Mouse (Mus musculus) gonadal fat pad, adult 2 months (tissue): ENCODE data around the gene Myh14. TPM values are rescaled to one million over a fixed set of nuclear protein-coding genes. Genes with fewer than 3 reads are reported as not detected.
A peak's percentile ranks its signal among the peaks of the same experiment; 100 is the strongest.

ENCODE experiments used
- DNase-seq: peaks from one replicate; pipeline ENCODE4 v3.0.0-alpha.2; 2012; ENCODE audit warnings: low read depth
- polyA plus RNA-seq: library from polyadenylated mRNA; depleted of rRNA; stranded (reverse); fragments of >200 nt; gene quantifications from 2 replicates; pipeline ENCODE4 v1.2.3, GENCODE M21; 2012

The Myh14 gene
- polyA plus RNA-seq, 1 experiment: 6.2 TPM

GRCm38 (mm10) chr7:44600691-44601262 is 69.9 kb downstream of the Myh14 start:
- DNase-seq: no peak

- DNase-seq: no peak
Observed at GRCm38 (mm10) chr7:44598336-44598735, 72.3 kb downstream of the Myh14 start.

- DNase-seq: no peak
Observed at GRCm38 (mm10) chr7:44597666-44598065, 73.0 kb downstream of the Myh14 start.

DNA sequence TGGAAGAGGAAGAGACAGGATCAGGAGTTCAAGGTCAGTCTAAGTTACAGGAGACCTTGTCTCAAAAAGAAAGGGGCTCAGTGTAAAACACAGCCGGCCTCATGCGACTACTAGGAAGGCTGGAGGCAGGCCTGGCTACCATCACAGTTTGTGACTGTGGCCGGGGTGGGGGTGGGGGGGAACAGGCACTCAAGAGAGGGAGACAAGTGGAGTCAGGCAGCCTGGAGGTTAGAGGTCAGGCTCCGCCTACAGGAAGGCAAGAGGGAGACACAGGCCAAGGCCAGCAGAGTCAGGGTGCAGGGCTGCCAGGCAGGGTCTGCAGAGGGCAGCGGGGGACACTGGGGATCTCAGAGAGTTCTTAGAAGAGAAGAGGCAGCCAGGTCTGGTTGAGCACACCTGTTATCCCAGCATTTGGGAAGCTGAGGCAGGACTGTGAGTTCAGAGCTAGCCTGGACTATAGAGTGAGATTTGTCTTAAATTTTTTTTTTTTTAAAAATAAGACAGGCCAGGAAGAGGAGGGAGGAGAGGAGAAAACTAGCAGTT is 73.6 kb downstream of the Myh14 start:
- no peak for DNase-seq

- no peak for DNase-seq
Observed at GRCm38 (mm10) chr7:44596051-44596450, 74.6 kb downstream of the Myh14 start.

GRCm38 (mm10) chr7:44595131-44595561 is 75.5 kb downstream of the Myh14 start:
- no peak for DNase-seq

DNA sequence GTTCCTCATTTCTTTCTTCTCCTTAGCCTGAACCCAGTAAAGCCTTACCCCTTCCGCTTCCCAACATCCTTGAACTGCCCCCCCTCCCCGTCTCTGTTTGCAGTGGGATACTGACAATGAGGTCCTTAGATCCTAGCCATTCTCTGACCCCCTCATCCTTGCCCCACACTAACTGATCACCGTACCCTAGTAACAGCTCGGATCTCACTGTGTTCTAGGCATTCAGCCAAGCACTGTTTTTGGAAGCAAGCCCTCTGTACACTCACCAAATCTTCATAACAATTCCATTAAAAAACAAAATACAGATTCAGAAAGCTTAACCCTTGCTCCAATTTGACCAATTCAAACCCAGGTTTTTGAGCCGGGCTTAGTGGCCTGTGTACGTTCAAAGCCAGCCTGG is 76.4 kb downstream of the Myh14 start:
- DNase-seq: no peak

GRCm38 (mm10) chr7:44593775-44594174 is 76.9 kb downstream of the Myh14 start:
- DNase-seq: no peak

DNA sequence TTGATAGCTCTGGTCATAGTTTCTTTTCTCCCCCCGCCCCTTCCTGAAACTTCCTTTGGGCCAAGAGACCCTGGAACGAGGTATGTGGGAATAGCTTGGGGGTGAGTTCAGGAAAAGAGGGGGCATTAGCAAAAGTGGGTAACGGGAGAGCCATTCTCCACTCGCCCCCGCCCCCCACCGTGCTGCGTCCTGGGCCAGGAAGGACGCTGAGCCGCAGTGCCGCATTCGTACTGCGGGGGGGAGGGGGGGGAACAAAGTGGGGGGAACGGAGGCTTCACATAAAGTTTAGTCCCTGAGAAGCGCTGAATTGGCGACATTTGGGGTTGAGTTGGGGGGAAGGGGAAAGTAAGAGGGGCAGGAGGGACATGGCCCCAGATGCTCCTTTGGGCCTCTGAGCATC is 77.6 kb downstream of the Myh14 start:
- DNase-seq: no peak

DNA sequence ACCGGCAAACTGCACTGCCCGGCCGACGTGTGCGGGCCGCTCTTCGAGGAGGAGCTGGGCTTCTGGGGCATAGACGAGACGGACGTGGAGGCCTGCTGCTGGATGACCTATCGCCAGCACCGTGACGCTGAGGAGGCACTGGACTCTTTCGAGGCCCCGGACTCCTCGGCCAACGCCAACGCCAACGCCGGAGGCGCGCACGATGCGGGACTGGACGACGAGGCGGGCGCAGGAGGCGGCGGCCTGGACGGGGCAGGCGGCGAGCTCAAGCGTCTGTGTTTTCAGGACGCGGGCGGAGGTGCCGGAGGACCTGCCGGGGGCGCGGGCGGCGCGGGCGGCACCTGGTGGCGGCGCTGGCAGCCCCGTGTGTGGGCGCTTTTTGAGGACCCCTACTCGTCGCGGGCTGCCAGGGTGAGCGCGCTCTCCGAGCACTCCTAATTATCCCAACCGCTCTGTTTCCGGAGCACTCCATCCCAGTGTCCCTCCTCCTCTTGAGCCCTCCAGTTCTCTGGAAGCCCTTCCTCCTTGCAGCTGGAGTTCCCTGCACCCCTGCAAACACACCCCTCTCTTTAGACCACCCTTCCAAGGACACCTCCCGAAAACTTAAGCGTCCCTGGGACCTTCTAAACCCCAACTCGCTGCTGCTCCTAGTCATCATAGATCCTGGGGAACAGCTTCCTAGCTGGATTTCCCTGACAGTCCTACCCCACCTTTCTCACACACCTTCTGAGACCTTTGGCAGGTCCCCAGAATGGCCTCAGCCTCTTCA is 79.1 kb downstream of the Myh14 start:
- no peak for DNase-seq

- peak; percentile 28 for DNase-seq
Observed at GRCm38 (mm10) chr7:44590402-44591347, 80.0 kb downstream of the Myh14 start, which contains the start of gene Kcnc3. Gene Kcnc3 (plus strand): TSS chr7:44590664.

- DNase-seq: no peak
Observed at GRCm38 (mm10) chr7:44589946-44590345, 80.7 kb downstream of the Myh14 start.

- no peak for DNase-seq
Observed at GRCm38 (mm10) chr7:44589149-44589548, 81.5 kb downstream of the Myh14 start.

DNA sequence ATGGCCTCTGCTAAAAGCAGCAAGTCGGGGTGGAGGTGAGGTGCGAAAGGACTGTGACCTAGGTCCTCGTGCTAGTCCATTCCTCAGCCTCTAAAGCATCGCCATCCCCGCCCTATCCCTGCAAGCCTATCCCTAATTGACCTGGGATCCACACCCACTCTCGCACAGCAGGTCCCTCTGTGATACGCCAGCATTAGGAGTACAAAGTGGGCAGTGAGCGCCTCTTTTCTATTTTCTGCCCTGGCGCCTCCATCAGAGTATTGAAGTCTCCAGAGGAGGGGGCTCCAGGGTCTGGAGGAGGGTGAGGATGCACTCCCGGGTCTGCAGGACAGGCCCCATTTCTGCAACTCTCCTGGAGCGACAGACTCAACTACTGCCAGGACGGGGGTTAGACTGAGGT is 82.3 kb downstream of the Myh14 start:
- no peak for DNase-seq

GRCm38 (mm10) chr7:44587676-44588075 is 83.0 kb downstream of the Myh14 start:
- DNase-seq: no peak

- no peak for DNase-seq
Observed at GRCm38 (mm10) chr7:44586930-44587329, 83.7 kb downstream of the Myh14 start.

- DNase-seq: no peak
Observed at GRCm38 (mm10) chr7:44586518-44586917, 84.1 kb downstream of the Myh14 start.

- no peak for DNase-seq
Observed at GRCm38 (mm10) chr7:44585606-44586005, 85.0 kb downstream of the Myh14 start.

DNA sequence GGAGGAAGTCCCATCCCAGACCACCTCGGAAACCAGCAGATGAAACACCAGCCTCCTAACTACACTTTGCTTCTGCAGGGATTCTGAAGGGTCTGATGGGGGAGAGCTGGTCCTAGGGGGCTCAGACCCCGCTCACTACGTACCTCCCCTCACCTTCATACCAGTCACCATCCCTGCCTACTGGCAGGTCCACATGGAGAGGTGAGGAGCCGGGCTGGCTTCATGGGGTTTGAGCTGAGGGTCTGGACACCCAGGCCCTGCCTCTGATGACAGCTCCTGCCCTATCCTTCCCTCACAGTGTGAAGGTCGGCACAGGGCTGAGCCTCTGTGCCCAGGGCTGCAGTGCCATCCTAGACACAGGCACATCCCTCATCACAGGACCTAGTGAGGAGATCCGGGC is 85.7 kb downstream of the Myh14 start:
- no peak for DNase-seq

- no peak for DNase-seq
Observed at GRCm38 (mm10) chr7:44584265-44584804, 86.3 kb downstream of the Myh14 start.

GRCm38 (mm10) chr7:44583146-44583545 is 87.5 kb downstream of the Myh14 start:
- DNase-seq: no peak

DNA sequence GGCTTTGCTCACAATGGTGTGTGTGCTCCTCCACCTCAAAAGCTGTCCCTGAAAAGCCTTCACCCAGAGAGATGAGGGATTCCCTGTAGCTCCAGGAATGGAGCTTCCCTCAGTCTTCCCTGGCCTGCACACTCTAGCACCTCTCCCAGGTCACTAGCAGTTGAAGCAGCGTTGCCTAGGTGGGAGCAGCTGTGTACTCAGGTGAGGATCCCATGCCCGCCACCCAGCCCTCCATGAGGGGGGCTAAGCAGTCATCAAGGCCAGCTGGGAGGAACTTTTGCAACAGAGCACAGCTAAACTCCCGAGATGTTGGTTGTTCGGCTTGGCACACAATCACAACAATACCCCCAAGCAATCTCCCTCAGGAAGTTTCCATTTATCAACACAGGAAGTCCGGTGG is 87.9 kb downstream of the Myh14 start:
- DNase-seq: no peak
